Mouse (Mus musculus) stomach, postnatal 0 days (tissue): Measurements from ENCODE around the gene Tango6. TPM values are rescaled to one million over a fixed set of nuclear protein-coding genes. Genes with fewer than 3 reads are reported as not detected.

ENCODE experiments used
- ATAC-seq: fragments of 200-750 bp; cut with Nextera tagmentation; 2 replicates; pipeline ENCODE4 v1.8.0; 2017; ENCODE audit not compliant: low FRiP score, low TSS enrichment
- DNase-seq: peaks from one replicate; pipeline ENCODE4 v3.0.0-alpha.2; 2016; ENCODE audit warnings: low spot score
- H3K27ac ChIP-seq: fragments of 300-500 bp; sonication (generic); replicated peaks from 2 replicates; pipeline ENCODE4 v1.5.1; 2014; ENCODE audit warnings: mild to moderate bottlenecking, control low read depth
- H3K27me3 ChIP-seq: fragments of 300-500 bp; sonication (generic); 2 replicates; pipeline ENCODE4 v1.6.1; 2014; ENCODE audit warnings: low read length; ENCODE audit not compliant: control insufficient read depth, insufficient read depth
- H3K36me3 ChIP-seq: fragments of 300-500 bp; sonication (generic); 2 replicates; pipeline ENCODE4 v1.6.1; 2014; ENCODE audit warnings: low read length, mixed read lengths; ENCODE audit not compliant: control insufficient read depth, insufficient read depth
- H3K4me1 ChIP-seq: fragments of 300-500 bp; sonication (generic); replicated peaks from 2 replicates; pipeline ENCODE4 v1.6.1; 2014; ENCODE audit warnings: antibody characterized with exemption; ENCODE audit not compliant: control insufficient read depth, insufficient read depth
- H3K4me2 ChIP-seq: fragments of 300-500 bp; sonication (generic); replicated peaks from 2 replicates; pipeline ENCODE4 v1.6.1; 2014; ENCODE audit warnings: low read depth, mild to moderate bottlenecking, control low read depth, moderate library complexity
- H3K4me3 ChIP-seq: fragments of 300-500 bp; sonication (generic); 2 replicates; pipeline ENCODE4 v1.5.1; 2014; ENCODE audit warnings: low read depth, low read length, control low read depth
- H3K9ac ChIP-seq: fragments of 300-500 bp; sonication (generic); 2 replicates; pipeline ENCODE4 v1.6.1; 2014; ENCODE audit warnings: mild to moderate bottlenecking, low read length, control low read depth, mixed read lengths
- H3K9me3 ChIP-seq: fragments of 300-500 bp; sonication (generic); 2 replicates; pipeline ENCODE4 v1.6.1; 2016; ENCODE audit warnings: low read length; ENCODE audit not compliant: control insufficient read depth
- CTCF ChIP-seq: IDR thresholded peaks from 2 replicates; pipeline ENCODE4 v1.5.1; 2016; ENCODE audit warnings: antibody characterized with exemption, low read depth, mild to moderate bottlenecking, moderate library complexity
- EP300 ChIP-seq: optimal IDR thresholded peaks from 2 replicates; pipeline ENCODE3; 2016; ENCODE audit warnings: antibody characterized with exemption
- WGBS: fragments of 180-500 bp; shearing (Covaris S2); extraction: QIAGEN DNeasy Blood & Tissue Kit; methylation state at CpG from one replicate; pipeline ENCODE4 v1.1.7; 2014; 5-methylcytosine and 5-hydroxymethylcytosine counted together
- polyA plus RNA-seq: library from polyadenylated mRNA; unstranded; fragments of >200 nt; fragmentation: Nextera tagmentation; extraction: Ambion mirVana; gene quantifications from 2 replicates; pipeline ENCODE4 v1.2.1, GENCODE M21; 2015

Gene Tango6
- polyA plus RNA-seq, 1 experiment from 2014 or later, result 3.0 TPM

DNA sequence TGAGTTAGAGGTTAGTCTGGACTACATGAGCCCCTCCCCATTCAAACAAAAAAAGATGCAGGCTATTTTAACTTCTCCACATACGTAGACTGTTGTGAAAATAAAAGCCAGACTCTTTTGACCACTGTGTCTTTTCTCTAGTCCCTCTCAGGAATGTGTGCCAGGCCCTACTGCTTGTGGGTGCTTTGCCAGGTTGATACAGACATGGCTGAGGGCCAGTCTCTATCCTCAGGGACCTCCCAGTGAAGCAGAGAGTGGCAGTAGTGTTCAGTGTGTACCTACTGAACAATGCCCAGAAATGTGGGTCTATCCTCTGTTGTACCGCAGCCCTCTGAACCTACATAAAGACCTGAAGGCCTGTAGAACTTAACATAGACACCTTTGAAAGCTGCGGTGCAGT, 29.6 kb downstream of the Tango6 start:
- H3K4me1 ChIP-seq, result no peaks in the 10 kb centered on the region

DNA sequence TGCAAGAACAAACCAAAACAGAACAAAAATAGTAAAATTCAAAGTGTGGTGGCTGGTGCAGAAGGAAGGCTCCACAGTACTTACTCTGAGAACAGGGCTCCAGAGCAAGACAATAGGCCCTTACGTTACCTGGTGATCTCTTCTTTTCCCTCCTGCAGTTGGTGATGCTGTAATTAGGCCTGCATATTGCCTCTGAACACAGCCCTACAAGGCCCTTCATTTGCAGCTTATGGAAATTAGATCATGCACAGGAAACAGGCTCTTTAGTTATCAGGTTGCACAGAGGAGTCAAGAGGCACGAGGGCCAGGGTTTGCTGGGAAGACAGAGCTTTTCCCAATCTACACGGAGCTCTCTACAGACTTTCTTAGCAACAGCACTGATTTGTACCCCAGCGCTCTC, 31.4 kb downstream of the Tango6 start:
- DNase-seq (no peak), ATAC-seq (no peak)
- Histone ChIP-seq H3K27me3 (no peaks in the 10 kb centered on the region), H3K36me3 (no peaks in the 10 kb centered on the region), H3K9ac (no peak overlapping the region), H3K9me3 (no peaks in the 10 kb centered on the region), H3K27ac (no peak overlapping the region), H3K4me3 (no peak overlapping the region), H3K4me2 (no peak overlapping the region), H3K4me1 (no peaks in the 10 kb centered on the region)
- TF ChIP-seq EP300, result no peak
- 75% methylated on average over 4 of the region's 4 CpGs for WGBS

More for the DNA sequence above, 29.6 kb downstream of the Tango6 start:
- H3K9me3 ChIP-seq, result no peaks in the 10 kb centered on the region
- H3K4me3 ChIP-seq, result no peak overlapping the region
- no peaks in the 10 kb centered on the region for H3K27me3 ChIP-seq
- H3K36me3 ChIP-seq, result no peaks in the 10 kb centered on the region
- no peak overlapping the region for H3K4me2 ChIP-seq
- no peak for TF ChIP-seq EP300
- no peak for TF ChIP-seq CTCF
- 86% methylated on average over 3 of the region's 3 CpGs for WGBS
- no peak overlapping the region for H3K27ac ChIP-seq
- H3K9ac ChIP-seq, result no peak overlapping the region
- DNase-seq, result no peak
- no peak for ATAC-seq

DNA sequence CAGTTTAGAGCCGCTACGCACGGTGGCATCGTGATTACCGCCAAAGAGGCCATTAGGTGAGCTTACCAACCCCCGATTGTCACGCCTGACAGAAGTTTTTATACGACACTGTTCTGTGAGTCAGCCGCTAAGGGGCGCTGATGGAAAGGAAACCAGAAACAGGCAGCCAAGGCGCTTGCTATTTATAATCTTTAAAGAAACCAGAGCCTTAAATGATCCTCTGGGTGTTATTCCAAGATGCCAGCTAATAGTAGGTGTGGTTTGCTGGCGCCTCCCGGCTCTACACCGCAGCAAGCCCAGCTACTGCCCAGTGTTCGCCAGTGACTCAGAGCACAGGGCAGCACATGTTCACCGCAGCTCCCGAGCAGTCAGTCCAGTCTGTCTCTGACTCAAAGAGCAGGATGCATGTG, 35.2 kb downstream of the Tango6 start:
- no peaks in the 10 kb centered on the region for H3K4me1 ChIP-seq
- 0 out of 2 replicates have a peak, but pooled peaks cover 2% of the 10 kb centered on the region for H3K36me3 ChIP-seq
- ATAC-seq (peak; percentile 99), DNase-seq (peak; percentile 86)
- no peaks in the 10 kb centered on the region for H3K9me3 ChIP-seq
- no peak overlapping the region; the same call in 1 of the 2 replicates for H3K9ac ChIP-seq
- 11% methylated on average over 17 of the region's 17 CpGs for WGBS
- H3K4me2 ChIP-seq, result peak overlapping the region; percentile 27; the same call in 1 of the 2 replicates
- H3K27ac ChIP-seq, result no peak overlapping the region
- TF ChIP-seq CTCF (peak; percentile 88), EP300 (peak; percentile 49)
- H3K27me3 ChIP-seq, result no peaks in the 10 kb centered on the region
- no peak overlapping the region for H3K4me3 ChIP-seq

DNA sequence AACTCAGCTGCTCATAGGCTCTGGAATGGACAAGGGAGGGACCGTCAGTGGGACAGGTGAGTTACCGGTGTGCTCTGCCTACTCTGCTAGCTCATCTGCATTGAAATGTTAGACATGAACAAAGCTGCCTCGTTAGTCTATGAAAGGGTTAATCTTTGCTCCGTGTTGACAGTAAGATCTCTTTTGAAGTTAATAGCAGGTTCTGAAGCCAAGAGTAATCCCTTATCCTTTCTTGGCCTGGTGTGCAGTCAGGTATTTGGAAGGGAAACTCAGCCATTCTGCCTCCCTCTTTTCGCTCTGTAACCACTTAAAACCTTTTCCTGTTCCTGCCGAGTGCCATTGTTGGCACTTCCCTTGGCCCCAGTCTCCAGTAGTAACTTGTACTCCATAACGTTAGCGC, 38.1 kb downstream of the Tango6 start:
- H3K36me3 ChIP-seq, result 0 out of 2 replicates have a peak, but pooled peaks cover 2% of the 10 kb centered on the region
- H3K9ac ChIP-seq, result no peak overlapping the region
- H3K9me3 ChIP-seq, result no peaks in the 10 kb centered on the region
- DNase-seq (no peak), ATAC-seq (no peak)
- WGBS, result 47% methylated on average over 8 of the region's 8 CpGs
- no peaks in the 10 kb centered on the region for H3K4me1 ChIP-seq
- H3K27ac ChIP-seq, result peak overlapping the region; percentile 19; the same call in 1 of the 2 replicates
- no peak overlapping the region for H3K4me2 ChIP-seq
- no peak overlapping the region for H3K4me3 ChIP-seq
- H3K27me3 ChIP-seq, result no peaks in the 10 kb centered on the region
- TF ChIP-seq CTCF (no peak), EP300 (no peak)

DNA sequence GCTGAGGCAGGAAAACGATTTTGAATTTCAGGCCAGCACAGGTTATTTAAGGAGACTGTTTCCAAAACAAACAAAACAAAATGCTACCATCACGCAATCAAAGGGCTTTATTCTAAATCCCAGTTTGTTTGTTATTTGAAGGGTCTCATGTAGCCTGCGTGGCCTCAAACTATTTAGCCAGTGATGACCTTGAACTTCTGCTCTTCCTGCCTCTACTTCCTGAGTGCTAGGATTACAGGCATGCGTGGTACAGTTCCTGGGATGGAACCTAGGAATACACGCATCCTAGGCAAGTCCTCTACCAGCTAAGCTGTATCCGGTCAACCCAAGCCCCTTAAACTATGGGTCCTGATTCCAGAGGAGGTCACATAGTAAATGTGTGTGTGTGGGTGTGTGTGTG, 39.6 kb downstream of the Tango6 start:
- Histone ChIP-seq H3K4me1 (no peaks in the 10 kb centered on the region), H3K36me3 (0 out of 2 replicates have a peak, but pooled peaks cover 2% of the 10 kb centered on the region), H3K27me3 (no peaks in the 10 kb centered on the region), H3K4me3 (no peak overlapping the region), H3K27ac (no peak overlapping the region; the same call in 1 of the 2 replicates), H3K9me3 (no peaks in the 10 kb centered on the region), H3K9ac (no peak overlapping the region), H3K4me2 (no peak overlapping the region)
- TF ChIP-seq CTCF, result no peak
- TF ChIP-seq EP300, result no peak
- DNase-seq (no peak), ATAC-seq (no peak)
- WGBS, result 71% methylated on average over 6 of the region's 6 CpGs

DNA sequence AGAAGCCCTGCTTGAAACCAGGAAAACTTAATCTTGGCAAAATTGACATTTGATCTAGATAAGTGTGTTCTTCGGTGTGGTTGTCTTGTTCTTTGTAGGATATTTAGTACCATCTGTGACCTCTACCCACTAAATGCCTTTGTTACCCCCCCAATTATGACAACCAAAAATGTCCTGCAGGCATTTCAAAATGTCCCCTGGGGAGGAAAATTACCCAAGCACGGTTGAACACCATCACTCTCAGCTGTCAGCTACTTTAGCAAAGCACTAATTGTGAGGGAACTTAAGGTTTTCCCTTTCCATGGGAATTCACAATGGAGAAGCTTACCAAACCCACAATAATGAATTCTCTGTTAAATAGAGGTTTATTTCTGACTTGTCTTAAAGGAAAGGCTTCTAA, 41.1 kb downstream of the Tango6 start:
- no peak overlapping the region for H3K9ac ChIP-seq
- H3K4me3 ChIP-seq, result no peak overlapping the region
- ATAC-seq, result no peak
- TF ChIP-seq CTCF (no peak), EP300 (no peak)
- H3K27ac ChIP-seq, result no peak overlapping the region
- no peak for DNase-seq
- H3K36me3 ChIP-seq, result 0 out of 2 replicates have a peak, but pooled peaks cover 2% of the 10 kb centered on the region
- H3K4me1 ChIP-seq, result no peaks in the 10 kb centered on the region
- H3K9me3 ChIP-seq, result no peaks in the 10 kb centered on the region
- no peaks in the 10 kb centered on the region for H3K27me3 ChIP-seq
- WGBS, result 47% methylated on average over 2 of the region's 2 CpGs
- no peak overlapping the region for H3K4me2 ChIP-seq
